9 mouse cellular contexts compared by ENCODE assay signal in genomic region chr4:134087412-134087811, GRCm38 (mm10). TPM values are rescaled to one million over a fixed set of nuclear protein-coding genes. Genes with fewer than 3 reads are reported as not detected.
DNase-seq lines count a peak whose midpoint lies in the region; ATAC-seq lines count a peak whose summit lies in the region.
"Had no signal": no experiment of that assay in that cellular context is flagged by ENCODE, and none has a peak within 500 bp of the region (broad histone marks: within the 10 kb centered on the region; RNA-seq: fewer than 3 reads in every experiment).

No protein-coding gene starts in this region.

- peaks cover 2% of the 10 kb centered on the region; the same call in 1 of the 2 replicates for H3K4me1 ChIP-seq in kidney, embryonic 14.5 days (ENCODE audit: control insufficient read depth, insufficient read depth, low read length)

- H3K27ac ChIP-seq in kidney, embryonic 14.5 days (ENCODE audit: low read depth, low read length) = no peak overlapping the region
- H3K27ac ChIP-seq: embryonic facial prominence, embryonic 12.5 days had no signal

- peak; percentile 17 to 25 for DNase-seq in left cerebral cortex, postnatal 25 days (ENCODE audit: low spot score in 2 of 2)
- no peak for DNase-seq in left cerebral cortex, postnatal 10 days (ENCODE audit: extremely low spot score in 1 of 2, low spot score in 2 of 2)
- DNase-seq in adrenal gland, postnatal 25 days = peak; percentile 18
- peak; percentile 48 to 61 for DNase-seq in lung, postnatal 4 days
- peak; percentile 82 for DNase-seq in splenic B cell, adult 2 months (ENCODE audit: low read depth, low spot score)
- no peak for DNase-seq in right cerebral cortex, postnatal 25 days

- H3K36me3 ChIP-seq in kidney, embryonic 14.5 days (ENCODE audit: control insufficient read depth, insufficient read depth, low read length) = no peaks in the 10 kb centered on the region
- H3K36me3 ChIP-seq in splenic B cell, adult 2 months (ENCODE audit: control insufficient read depth, insufficient read depth, low read length, poor library complexity, severe bottlenecking) = 0 out of 2 replicates have a peak, but pooled peaks cover 2% of the 10 kb centered on the region
- H3K36me3 ChIP-seq: embryonic facial prominence, embryonic 12.5 days had no signal

- H3K9ac ChIP-seq in kidney, embryonic 14.5 days (ENCODE audit: low read depth, low read length) = no peak overlapping the region
- H3K9ac ChIP-seq: embryonic facial prominence, embryonic 12.5 days had no signal

- 37% methylated on average over 7 of the region's 7 CpGs for WGBS in kidney, embryonic 14.5 days

- peaks cover 2% of the 10 kb centered on the region; the same call in 1 of the 2 replicates for H3K9me3 ChIP-seq in kidney, embryonic 14.5 days (ENCODE audit: control insufficient read depth, low read length)
- H3K9me3 ChIP-seq: embryonic facial prominence, embryonic 12.5 days had no signal

- H3K4me3 ChIP-seq in kidney, embryonic 14.5 days (ENCODE audit: low read length) = no peak overlapping the region
- H3K4me3 ChIP-seq: embryonic facial prominence, embryonic 12.5 days had no signal

- no peaks in the 10 kb centered on the region for H3K27me3 ChIP-seq in kidney, embryonic 14.5 days (ENCODE audit: control insufficient read depth, insufficient read depth, low read length)
- no peaks in the 10 kb centered on the region for H3K27me3 ChIP-seq in splenic B cell, adult 2 months (ENCODE audit: control insufficient read depth, insufficient read depth, low read length, poor library complexity, severe bottlenecking)

- intact Hi-C loops in left cerebral cortex, postnatal 25 days (cut with DNase I) = loop anchor here (2.0 kb wide), 1 partner anchor 51 kb away; no protein-coding TSS in a partner anchor
- intact Hi-C loops in left cerebral cortex, postnatal 10 days (cut with DNase I) = no loop called here

- H3K4me2 ChIP-seq in kidney, embryonic 14.5 days (replicated peaks; ENCODE audit: low read depth, low read length) = no peak overlapping the region
- H3K4me2 ChIP-seq: embryonic facial prominence, embryonic 12.5 days had no signal

- ATAC-seq in erythroid progenitor cell, adult 5-6 weeks (replicated peaks; ENCODE audit: low FRiP score, poor library complexity, severe bottlenecking) = peak; percentile 79
- peak; percentile 72 for ATAC-seq in kidney, embryonic 14.5 days (ENCODE audit: low FRiP score, low TSS enrichment)

RNA-seq across cellular contexts. Expression of gene Cd52, which starts 7.5 kb away (rescaled TPM):
- total RNA-seq in left cerebral cortex, postnatal 25 days (2021) = 1 to 10 TPM; 1.6 to 3.4 TPM
- 1 to 10 TPM; 1.3 to 1.6 TPM for total RNA-seq in left cerebral cortex, postnatal 10 days (2021)
- total RNA-seq in adrenal gland, postnatal 25 days (2021) = 3.5 and 8.4 TPM in 2 replicates
- total RNA-seq in erythroid progenitor cell, adult 5-6 weeks (2015; ENCODE audit: low replicate concordance) = 157 and 288 TPM in 2 replicates
- total RNA-seq in erythroid progenitor cell, adult 5-6 weeks (2017; ENCODE audit: low replicate concordance) = 103 and 211 TPM in 2 replicates
- 8.9 and 12.1 TPM in 2 replicates for polyA plus RNA-seq in kidney, embryonic 14.5 days (2014; fragmentation: Nextera tagmentation; extraction: Ambion mirVana)

RNA-seq across cellular contexts. Expression of gene Ubxn11, which starts 15.0 kb away (rescaled TPM):
- 10 to 100 TPM; 29.5 to 34.7 TPM for total RNA-seq in left cerebral cortex, postnatal 25 days (2021)
- 10 to 100 TPM; 22.6 to 24.9 TPM for total RNA-seq in left cerebral cortex, postnatal 10 days (2021)
- total RNA-seq in adrenal gland, postnatal 25 days (2021) = 8.1 and 9.4 TPM in 2 replicates
- total RNA-seq in erythroid progenitor cell, adult 5-6 weeks (2015; ENCODE audit: low replicate concordance) = not detected in 2 replicates
- 4.5 TPM in 1 of 2 replicates, not detected in the other for total RNA-seq in erythroid progenitor cell, adult 5-6 weeks (2017; ENCODE audit: low replicate concordance)
- polyA plus RNA-seq in kidney, embryonic 14.5 days (2014; fragmentation: Nextera tagmentation; extraction: Ambion mirVana) = 9.3 and 12.4 TPM in 2 replicates

RNA-seq across cellular contexts. Expression of gene Crybg2, which starts 26.8 kb away (rescaled TPM):
- 1 to 10 TPM; 1.8 to 2.7 TPM for total RNA-seq in left cerebral cortex, postnatal 25 days (2021)
- 1 to 10 TPM; 2.9 to 3.5 TPM for total RNA-seq in left cerebral cortex, postnatal 10 days (2021)
- 0.15 TPM in 1 of 2 replicates, not detected in the other for total RNA-seq in adrenal gland, postnatal 25 days (2021)
- 5.0 TPM in 1 of 2 replicates, not detected in the other for total RNA-seq in erythroid progenitor cell, adult 5-6 weeks (2015; ENCODE audit: low replicate concordance)
- total RNA-seq in erythroid progenitor cell, adult 5-6 weeks (2017; ENCODE audit: low replicate concordance) = not detected in 2 replicates
- polyA plus RNA-seq in kidney, embryonic 14.5 days (2014; fragmentation: Nextera tagmentation; extraction: Ambion mirVana) = 4.5 and 6.0 TPM in 2 replicates

RNA-seq across cellular contexts. Expression of gene Zfp683, which starts 33.8 kb away (rescaled TPM):
- total RNA-seq in left cerebral cortex, postnatal 25 days (2021) = not detected
- not detected for total RNA-seq in left cerebral cortex, postnatal 10 days (2021)
- not detected in 2 replicates for total RNA-seq in adrenal gland, postnatal 25 days (2021)
- total RNA-seq in erythroid progenitor cell, adult 5-6 weeks (2015; ENCODE audit: low replicate concordance) = not detected in 2 replicates
- total RNA-seq in erythroid progenitor cell, adult 5-6 weeks (2017; ENCODE audit: low replicate concordance) = not detected in 2 replicates
- not detected in 2 replicates for polyA plus RNA-seq in kidney, embryonic 14.5 days (2014; fragmentation: Nextera tagmentation; extraction: Ambion mirVana)
- polyA plus RNA-seq: embryonic facial prominence, embryonic 12.5 days had no signal

RNA-seq across cellular contexts. Expression of gene Sh3bgrl3, which starts 41.2 kb away (rescaled TPM):
- total RNA-seq in left cerebral cortex, postnatal 25 days (2021) = 100 to 1,000 TPM; 212 to 218 TPM
- 100 to 1,000 TPM; 217 to 225 TPM for total RNA-seq in left cerebral cortex, postnatal 10 days (2021)
- 62.5 and 73.2 TPM in 2 replicates for total RNA-seq in adrenal gland, postnatal 25 days (2021)
- 129 and 180 TPM in 2 replicates for total RNA-seq in erythroid progenitor cell, adult 5-6 weeks (2015; ENCODE audit: low replicate concordance)
- total RNA-seq in erythroid progenitor cell, adult 5-6 weeks (2017; ENCODE audit: low replicate concordance) = 22.6 and 67.0 TPM in 2 replicates
- 424 TPM in 2 replicates for polyA plus RNA-seq in kidney, embryonic 14.5 days (2014; fragmentation: Nextera tagmentation; extraction: Ambion mirVana)

Comparison
In these comparisons a context has a peak if more than half of its experiments do, and no peak if none do; other contexts are left out.
1. DNase-seq: peak in left cerebral cortex, postnatal 25 days (2 of 2), adrenal gland, postnatal 25 days (single experiment), lung, postnatal 4 days (2 of 2) and splenic B cell, adult 2 months (single experiment); none in left cerebral cortex, postnatal 10 days (0 of 2) and right cerebral cortex, postnatal 25 days (single experiment).
2. RNA of gene Cd52, which starts 7.5 kb away (total RNA-seq): 103 to 288 TPM in erythroid progenitor cell, adult 5-6 weeks; 3.5 to 8.4 TPM in adrenal gland, postnatal 25 days, 1.6 to 3.4 TPM in left cerebral cortex, postnatal 25 days and 1.3 to 1.6 TPM in left cerebral cortex, postnatal 10 days; every median in the first group is over 10 times any median in the second.